Mouse (Mus musculus): Measurements from ENCODE around the gene Ube2e3. TPM values are rescaled to one million over a fixed set of nuclear protein-coding genes. Genes with fewer than 3 reads are reported as not detected.

Gene Ube2e3
- polyA plus RNA-seq, 1 experiment from 2014 or later = 287 TPM

- H3K9ac ChIP-seq (ENCODE audit: low read length) = no peak overlapping the region
- 70% methylated on average over 7 of the region's 7 CpGs for WGBS
- H3K36me3 ChIP-seq (ENCODE audit: control insufficient read depth, insufficient read depth, low read length) = no peaks in the 10 kb centered on the region
- ATAC-seq (ENCODE audit: low FRiP score) (no peak), DNase-seq (ENCODE audit: low spot score, missing footprints) (no peak)
- no peaks in the 10 kb centered on the region for H3K27me3 ChIP-seq (ENCODE audit: control insufficient read depth, insufficient read depth, low read length)
- H3K9me3 ChIP-seq (ENCODE audit: control insufficient read depth, low read length) = no peaks in the 10 kb centered on the region
- no peak overlapping the region for H3K4me3 ChIP-seq (ENCODE audit: low read depth, low read length)
- H3K4me1 ChIP-seq (ENCODE audit: control insufficient read depth, insufficient read depth, low read length) = peaks cover 8% of the 10 kb centered on the region; the same call in 1 of the 2 replicates
- H3K27ac ChIP-seq (ENCODE audit: low read depth, low read length) = no peak overlapping the region
- H3K4me2 ChIP-seq = no peak overlapping the region
These were observed 93.1 kb downstream of the Ube2e3 start for GRCm38 (mm10) chr2:78961023-78961422.

DNA sequence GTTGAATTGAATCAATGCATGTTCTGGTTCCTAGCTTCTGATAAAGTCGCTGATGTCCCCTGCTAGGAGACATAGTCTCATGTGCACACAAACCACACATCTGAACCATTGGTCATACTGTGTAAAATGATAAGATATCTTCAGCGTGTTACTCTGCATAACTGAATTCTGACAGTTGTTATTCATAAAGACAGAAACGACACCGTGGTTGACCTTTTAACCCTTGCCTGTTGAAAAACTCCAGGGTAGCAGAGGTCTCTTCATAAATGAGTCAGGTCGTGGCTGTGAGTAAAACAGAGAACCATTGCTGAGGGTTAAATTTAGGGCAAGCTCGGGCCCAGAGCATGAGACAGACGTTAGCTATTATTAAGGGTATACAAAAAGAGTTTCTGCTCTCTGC lies 93.7 kb downstream of the Ube2e3 start:
- ATAC-seq (ENCODE audit: low FRiP score) (no peak), DNase-seq (ENCODE audit: low spot score, missing footprints) (no peak)
- peaks cover 8% of the 10 kb centered on the region; the same call in 1 of the 2 replicates for H3K4me1 ChIP-seq (ENCODE audit: control insufficient read depth, insufficient read depth, low read length)
- H3K4me3 ChIP-seq (ENCODE audit: low read depth, low read length) = no peak overlapping the region
- H3K9me3 ChIP-seq (ENCODE audit: control insufficient read depth, low read length) = no peaks in the 10 kb centered on the region
- no peaks in the 10 kb centered on the region for H3K27me3 ChIP-seq (ENCODE audit: control insufficient read depth, insufficient read depth, low read length)
- no peaks in the 10 kb centered on the region for H3K36me3 ChIP-seq (ENCODE audit: control insufficient read depth, insufficient read depth, low read length)
- no peak overlapping the region for H3K4me2 ChIP-seq
- WGBS = 45% methylated on average over 7 of the region's 7 CpGs
- H3K9ac ChIP-seq (ENCODE audit: low read length) = no peak overlapping the region
- no peak overlapping the region for H3K27ac ChIP-seq (ENCODE audit: low read depth, low read length)

DNA sequence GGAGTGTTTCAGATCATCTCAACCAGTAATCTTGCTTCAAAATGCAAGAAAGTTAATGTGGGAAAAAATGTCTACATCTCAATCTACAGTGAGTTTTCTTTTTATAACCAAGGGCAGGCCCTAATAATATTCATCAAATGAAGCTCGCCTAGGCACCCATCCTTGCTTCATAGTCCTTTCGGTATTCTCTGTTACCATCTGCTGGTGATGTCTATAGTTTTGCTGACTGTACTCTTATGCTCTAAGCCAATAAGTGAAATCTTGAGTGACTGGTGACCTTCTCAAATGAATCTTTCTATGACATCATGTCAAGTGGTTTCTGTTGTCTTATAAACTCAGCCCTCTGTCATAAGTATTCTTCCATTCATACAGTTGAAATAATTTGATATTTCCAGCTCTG lies 97.1 kb downstream of the Ube2e3 start:
- Histone ChIP-seq H3K9ac (ENCODE audit: low read length) (no peak overlapping the region), H3K9me3 (ENCODE audit: control insufficient read depth, low read length) (no peaks in the 10 kb centered on the region), H3K27ac (ENCODE audit: low read depth, low read length) (no peak overlapping the region), H3K4me3 (ENCODE audit: low read depth, low read length) (no peak overlapping the region), H3K4me1 (ENCODE audit: control insufficient read depth, insufficient read depth, low read length) (peaks cover 8% of the 10 kb centered on the region; the same call in 1 of the 2 replicates), H3K36me3 (ENCODE audit: control insufficient read depth, insufficient read depth, low read length) (no peaks in the 10 kb centered on the region), H3K27me3 (ENCODE audit: control insufficient read depth, insufficient read depth, low read length) (no peaks in the 10 kb centered on the region), H3K4me2 (no peak overlapping the region)
- WGBS = 85% methylated on average over 2 of the region's 2 CpGs
- no peak for DNase-seq (ENCODE audit: low spot score, missing footprints)
- no peak for ATAC-seq (ENCODE audit: low FRiP score)

- no peak for ATAC-seq (ENCODE audit: low FRiP score)
- Histone ChIP-seq H3K4me3 (ENCODE audit: low read depth, low read length) (no peak overlapping the region), H3K27me3 (ENCODE audit: control insufficient read depth, insufficient read depth, low read length) (no peaks in the 10 kb centered on the region), H3K4me1 (ENCODE audit: control insufficient read depth, insufficient read depth, low read length) (peaks cover 8% of the 10 kb centered on the region; the same call in 1 of the 2 replicates), H3K36me3 (ENCODE audit: control insufficient read depth, insufficient read depth, low read length) (no peaks in the 10 kb centered on the region), H3K9ac (ENCODE audit: low read length) (no peak overlapping the region), H3K4me2 (no peak overlapping the region), H3K27ac (ENCODE audit: low read depth, low read length) (no peak overlapping the region), H3K9me3 (ENCODE audit: control insufficient read depth, low read length) (no peaks in the 10 kb centered on the region)
- DNase-seq (ENCODE audit: low spot score, missing footprints) = no peak
- WGBS = 80% methylated on average over 6 of the region's 6 CpGs
These were observed 97.5 kb downstream of the Ube2e3 start for GRCm38 (mm10) chr2:78965396-78965795.

GRCm38 (mm10) chr2:78970088-78970487 lies 102.2 kb downstream of the Ube2e3 start:
- H3K9ac ChIP-seq (ENCODE audit: low read length) = no peak overlapping the region
- no peaks in the 10 kb centered on the region for H3K9me3 ChIP-seq (ENCODE audit: control insufficient read depth, low read length)
- H3K4me3 ChIP-seq (ENCODE audit: low read depth, low read length) = no peak overlapping the region
- 78% methylated on average over 6 of the region's 6 CpGs for WGBS
- ATAC-seq (ENCODE audit: low FRiP score) (no peak), DNase-seq (ENCODE audit: low spot score, missing footprints) (no peak)
- no peaks in the 10 kb centered on the region for H3K27me3 ChIP-seq (ENCODE audit: control insufficient read depth, insufficient read depth, low read length)
- no peak overlapping the region for H3K4me2 ChIP-seq
- no peaks in the 10 kb centered on the region for H3K36me3 ChIP-seq (ENCODE audit: control insufficient read depth, insufficient read depth, low read length)
- no peaks in the 10 kb centered on the region for H3K4me1 ChIP-seq (ENCODE audit: control insufficient read depth, insufficient read depth, low read length)
- no peak overlapping the region for H3K27ac ChIP-seq (ENCODE audit: low read depth, low read length)
